Mouse (Mus musculus): ENCODE measurements around the gene Slc22a2. TPM values are rescaled to one million over a fixed set of nuclear protein-coding genes. Genes with fewer than 3 reads are reported as not detected.
"Not testable (repeated sequence)": the region's sequence is repeated elsewhere in the genome, so short reads cannot be mapped to it uniquely, and the experiment has no call there.

Gene Slc22a2
- polyA plus RNA-seq, 1 experiment from 2014 or later, result not detected

- WGBS (ENCODE audit: insufficient replicate concordance), result 55% methylated on average over 5 of the region's 5 CpGs
- Histone ChIP-seq H3K9me3 (replicated peaks) (no peaks in the 10 kb centered on the region), H3K27ac (no peak overlapping the region), H3K9ac (no peak overlapping the region), H3K4me1 (peaks cover 46% of the 10 kb centered on the region), H3K36me3 (no peaks in the 10 kb centered on the region), H3K4me2 (no peak overlapping the region), H3K27me3 (replicated peaks) (no peaks in the 10 kb centered on the region), H3K4me3 (no peak overlapping the region)
- ATAC-seq, result no peak
Observed at GRCm38 (mm10) chr17:12671029-12671605, 87.2 kb downstream of the Slc22a2 start.

- Histone ChIP-seq H3K9ac (no peak overlapping the region), H3K36me3 (no peaks in the 10 kb centered on the region), H3K9me3 (replicated peaks) (no peaks in the 10 kb centered on the region), H3K4me3 (no peak overlapping the region), H3K27me3 (replicated peaks) (no peaks in the 10 kb centered on the region), H3K4me1 (peaks cover 44% of the 10 kb centered on the region), H3K4me2 (no peak overlapping the region), H3K27ac (no peak overlapping the region)
- 58% methylated on average over 7 of the region's 7 CpGs for WGBS (ENCODE audit: insufficient replicate concordance)
- ATAC-seq, result no peak
Observed at GRCm38 (mm10) chr17:12672285-12672790, 88.4 kb downstream of the Slc22a2 start.

DNA sequence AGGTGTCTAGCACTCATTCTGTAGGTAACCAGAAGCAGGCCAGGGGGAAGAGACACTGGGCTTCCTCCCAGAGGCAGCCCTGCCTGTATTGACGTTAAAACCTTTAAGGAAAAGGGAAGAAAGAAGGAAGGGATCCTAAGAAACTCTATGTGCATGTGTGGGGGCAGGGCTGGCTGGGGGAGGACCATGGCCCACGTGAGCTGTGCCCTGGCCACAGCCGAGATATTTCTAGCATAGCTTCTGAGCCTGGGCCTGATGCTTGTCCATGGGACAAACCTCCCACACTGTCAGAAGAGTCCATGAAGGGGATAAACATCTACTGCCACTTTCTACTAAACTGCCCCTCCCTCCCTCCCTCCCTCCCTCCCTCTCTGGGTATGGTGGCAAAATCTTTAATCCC, 89.9 kb downstream of the Slc22a2 start:
- ATAC-seq, result no peak
- Histone ChIP-seq H3K4me1 (peaks cover 29% of the 10 kb centered on the region), H3K36me3 (no peaks in the 10 kb centered on the region), H3K9ac (no peak overlapping the region), H3K27ac (no peak overlapping the region), H3K4me3 (no peak overlapping the region), H3K9me3 (replicated peaks) (no peaks in the 10 kb centered on the region), H3K27me3 (replicated peaks) (no peaks in the 10 kb centered on the region), H3K4me2 (no peak overlapping the region)
- 52% methylated on average over 3 of the region's 3 CpGs for WGBS (ENCODE audit: insufficient replicate concordance)

GRCm38 (mm10) chr17:12674980-12675379, 91.0 kb downstream of the Slc22a2 start:
- not testable (repeated sequence) for H3K36me3 ChIP-seq; H3K27ac ChIP-seq; H3K4me3 ChIP-seq; H3K27me3 ChIP-seq (replicated peaks); H3K4me2 ChIP-seq; H3K9me3 ChIP-seq (replicated peaks); ATAC-seq; H3K9ac ChIP-seq
- H3K4me1 ChIP-seq, result peaks cover 18% of the 10 kb centered on the region
- 60% methylated on average over 7 of the region's 7 CpGs for WGBS (ENCODE audit: insufficient replicate concordance)

GRCm38 (mm10) chr17:12675646-12676045, 91.7 kb downstream of the Slc22a2 start, which contains the start of gene Slc22a1:
Slc22a1 (minus strand) TSS chr17:12675829.
- H3K4me2 ChIP-seq, result no peak within 1 kb of the TSS
- H3K4me3 ChIP-seq, result no peak within 1 kb of the TSS
- H3K36me3 ChIP-seq, result no peaks in the 10 kb centered on the region
- H3K27me3 ChIP-seq (replicated peaks), result no peaks in the 10 kb centered on the region
- H3K4me1 ChIP-seq, result peaks cover 11% of the 10 kb centered on the region
- H3K9ac ChIP-seq, result no peak within 1 kb of the TSS
- ATAC-seq, result no peak
- H3K9me3 ChIP-seq (replicated peaks), result no peaks in the 10 kb centered on the region
- no peak within 1 kb of the TSS for H3K27ac ChIP-seq
- 68% methylated on average over 7 of the region's 7 CpGs for WGBS (ENCODE audit: insufficient replicate concordance)

GRCm38 (mm10) chr17:12677139-12677538, 93.2 kb downstream of the Slc22a2 start:
- Histone ChIP-seq H3K36me3 (0 out of 2 replicates have a peak, but pooled peaks cover 6% of the 10 kb centered on the region), H3K4me1 (no peaks in the 10 kb centered on the region), H3K4me2 (no peak overlapping the region), H3K4me3 (no peak overlapping the region), H3K9me3 (replicated peaks) (no peaks in the 10 kb centered on the region), H3K27me3 (replicated peaks) (no peaks in the 10 kb centered on the region), H3K27ac (no peak overlapping the region), H3K9ac (no peak overlapping the region)
- no peak for ATAC-seq

Other genes with a start within 250 kb of the Slc22a2 start
- 139 and 140 TPM in 2 replicates for gene Plg, start 205.5 kb upstream of the Slc22a2 start, polyA plus RNA-seq (2016; fragmentation: Nextera tagmentation; extraction: Ambion mirVana)
- 2.2 and 2.5 TPM in 2 replicates for gene Slc22a3, start 76.4 kb upstream of the Slc22a2 start, polyA plus RNA-seq (2016; fragmentation: Nextera tagmentation; extraction: Ambion mirVana)
- not detected in 2 replicates for gene Slc22a1, start 91.7 kb downstream of the Slc22a2 start, polyA plus RNA-seq (2016; fragmentation: Nextera tagmentation; extraction: Ambion mirVana)
- gene Igf2r, start 185.5 kb downstream of the Slc22a2 start, polyA plus RNA-seq (2016; fragmentation: Nextera tagmentation; extraction: Ambion mirVana), result 24.7 and 25.3 TPM in 2 replicates